Mouse (Mus musculus): ENCODE measurements around the gene Sh3gl2. TPM values are rescaled to one million over a fixed set of nuclear protein-coding genes. Genes with fewer than 3 reads are reported as not detected.

Gene Sh3gl2
- total RNA-seq, 2 experiments from 2014 or later = 247 to 282 TPM

DNA sequence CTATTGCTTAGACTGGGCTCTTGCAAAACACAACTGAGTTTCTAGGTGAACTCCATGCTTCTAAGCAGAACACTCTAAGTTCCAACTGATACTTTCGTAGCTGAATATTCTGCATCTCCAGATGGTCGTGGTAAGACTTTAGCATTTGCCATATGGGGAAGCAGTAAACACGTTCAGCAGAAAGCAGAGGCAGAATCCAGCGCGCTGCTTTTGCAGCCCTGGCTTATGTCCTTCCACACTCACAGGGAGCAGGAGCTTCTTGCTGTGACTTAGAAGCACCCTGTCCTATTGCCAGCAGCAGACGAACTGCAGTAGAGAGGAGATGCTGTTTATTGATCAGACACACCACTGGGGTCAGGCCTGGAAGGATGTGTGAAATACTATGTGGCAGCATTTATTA is 120.5 kb downstream of the Sh3gl2 start:
- intact Hi-C loops (cut with DNase I) = loop anchor here (5.0 kb wide), 3 partner anchors 37 to 148 kb away; partner anchors contain the start of gene Sh3gl2
- H3K27ac ChIP-seq = peak overlapping the region; percentile 84

DNA sequence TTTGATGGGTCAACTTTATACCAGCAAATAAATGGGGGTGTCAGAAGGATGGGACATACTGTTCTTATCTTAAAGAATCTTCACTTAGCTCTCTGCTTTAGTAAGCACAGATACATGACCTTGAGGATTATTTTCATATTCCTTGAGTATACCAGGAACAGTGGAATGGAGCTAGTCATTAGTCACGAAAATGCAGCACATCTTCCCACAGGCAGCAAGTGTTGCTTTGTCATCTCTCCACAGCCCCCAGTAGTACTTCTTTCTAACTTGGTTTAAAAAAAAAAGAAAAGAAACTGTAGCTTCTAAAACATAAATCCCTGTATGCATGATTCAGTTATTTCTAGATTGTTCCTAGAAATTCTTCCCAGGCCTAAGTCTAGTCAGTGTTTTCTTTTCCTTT is 121.1 kb downstream of the Sh3gl2 start:
- TF ChIP-seq CTCF (IDR thresholded peaks at IDR 0.05) = no peak
- Histone ChIP-seq H3K4me3 (no peak overlapping the region), H3K27ac (peak overlapping the region; percentile 84)
- intact Hi-C loops (cut with DNase I) = loop anchor here (5.0 kb wide), 3 partner anchors 36 to 149 kb away; partner anchors contain the start of gene Sh3gl2
- DNase-seq (ENCODE audit: extremely low spot score in 1 of 2, low spot score in 2 of 2) = no peak

More for the DNA sequence above, 120.5 kb downstream of the Sh3gl2 start:
- TF ChIP-seq CTCF (IDR thresholded peaks at IDR 0.05) = no peak
- peak; percentile 47 to 62 for DNase-seq (ENCODE audit: extremely low spot score in 1 of 2, low spot score in 2 of 2)
- H3K4me3 ChIP-seq = no peak overlapping the region

DNA sequence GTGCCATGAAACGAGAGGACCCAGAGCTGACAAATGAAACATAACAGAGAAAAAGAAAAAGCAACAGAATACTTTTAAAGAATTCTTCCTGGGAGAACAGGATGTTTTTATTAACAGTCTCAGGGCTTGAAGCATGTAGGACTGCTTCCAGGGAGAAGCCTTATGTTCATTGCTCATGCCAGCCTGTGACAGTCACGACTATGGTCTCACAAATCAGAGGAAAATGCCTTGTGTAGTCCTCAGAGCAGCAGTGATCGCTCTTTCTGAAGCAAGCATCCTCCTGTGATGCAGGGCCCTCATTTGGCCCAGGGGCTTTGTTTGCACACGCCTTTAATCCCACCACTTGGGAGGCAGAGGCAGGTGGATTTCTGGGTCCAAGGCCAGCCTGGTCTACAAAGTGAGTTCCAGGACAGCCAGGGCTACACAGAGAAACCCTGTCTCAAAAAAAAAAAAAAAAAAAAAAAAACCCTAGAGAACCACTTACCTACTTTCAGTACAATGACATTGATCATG is 129.8 kb downstream of the Sh3gl2 start:
- no peak overlapping the region for H3K4me3 ChIP-seq
- no peak for DNase-seq (ENCODE audit: extremely low spot score in 1 of 2, low spot score in 2 of 2)
- TF ChIP-seq CTCF (IDR thresholded peaks at IDR 0.05) = no peak
- intact Hi-C loops (cut with DNase I) = no loop called here
- peak overlapping the region; percentile 84 for H3K27ac ChIP-seq

DNA sequence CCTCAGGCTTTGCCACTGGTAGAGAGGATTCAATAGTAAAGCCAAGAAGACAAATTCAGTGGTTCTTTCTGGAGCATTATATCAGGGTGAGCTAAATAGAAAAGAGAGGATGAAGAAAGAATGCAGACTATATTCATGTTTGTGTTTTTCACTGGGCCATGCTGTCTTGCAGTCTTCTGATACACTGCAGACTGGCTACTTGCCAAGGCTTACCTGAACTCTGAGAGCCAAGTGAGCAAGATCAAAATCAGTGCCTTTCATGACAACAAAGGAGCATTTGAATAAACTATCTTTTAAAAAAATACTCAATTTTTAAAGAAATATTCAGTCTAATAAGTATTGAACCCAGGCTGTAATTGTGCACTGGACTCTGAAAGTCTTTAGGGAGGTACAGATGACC is 131.4 kb downstream of the Sh3gl2 start:
- Histone ChIP-seq H3K27ac (peak overlapping the region; percentile 63), H3K4me3 (no peak overlapping the region)
- TF ChIP-seq CTCF (IDR thresholded peaks at IDR 0.05) = no peak
- intact Hi-C loops (cut with DNase I) = no loop called here
- DNase-seq (ENCODE audit: extremely low spot score in 1 of 2, low spot score in 2 of 2) = no peak

DNA sequence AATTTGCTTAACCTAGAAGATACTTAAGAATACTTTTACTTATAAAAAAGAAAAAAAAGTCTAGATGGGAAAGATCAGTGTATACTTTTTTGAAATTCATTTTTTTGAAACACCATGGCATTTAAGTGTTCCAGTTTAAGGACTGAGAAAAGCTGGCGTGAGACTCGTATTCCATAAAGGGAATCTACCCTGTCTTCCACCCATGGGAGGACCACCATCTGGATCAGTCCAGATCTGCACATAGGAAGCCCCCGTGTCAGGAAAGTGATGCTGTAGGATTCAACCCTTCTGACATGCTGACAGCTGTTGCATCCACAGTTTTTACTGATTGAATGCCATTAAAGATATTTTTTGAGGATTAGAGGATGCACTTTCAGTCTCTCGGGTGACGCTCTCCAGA is 134.2 kb downstream of the Sh3gl2 start:
- H3K27ac ChIP-seq = peak overlapping the region; percentile 70
- intact Hi-C loops (cut with DNase I) = no loop called here

DNA sequence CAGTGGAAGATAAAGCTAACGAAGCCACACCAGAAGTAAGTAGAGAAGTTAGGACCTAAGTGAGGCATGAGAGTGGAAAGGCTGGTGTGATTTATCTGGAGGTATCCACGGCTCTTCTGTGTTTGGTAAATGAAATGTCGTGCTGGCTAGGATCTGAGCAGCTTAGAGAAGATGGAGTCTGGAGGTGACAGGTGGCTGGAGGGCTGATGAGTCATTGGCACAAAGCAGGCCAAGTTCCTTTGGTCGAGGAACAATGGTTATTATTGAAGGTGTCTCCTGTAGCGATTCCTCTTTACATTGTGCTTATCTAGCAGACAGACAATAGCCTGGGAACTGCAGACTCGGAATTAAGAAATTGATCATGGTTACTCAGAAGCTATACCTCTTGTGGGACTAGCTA is 135.8 kb downstream of the Sh3gl2 start:
- intact Hi-C loops (cut with DNase I) = no loop called here
- H3K4me3 ChIP-seq = no peak overlapping the region
- DNase-seq (ENCODE audit: extremely low spot score in 1 of 2, low spot score in 2 of 2) = no peak
- no peak overlapping the region; the same call in 1 of the 2 replicates for H3K27ac ChIP-seq
- TF ChIP-seq CTCF (IDR thresholded peaks at IDR 0.05) = no peak

More for the DNA sequence above, 134.2 kb downstream of the Sh3gl2 start:
- H3K4me3 ChIP-seq = no peak overlapping the region
- TF ChIP-seq CTCF (IDR thresholded peaks at IDR 0.05) = no peak
- no peak for DNase-seq (ENCODE audit: extremely low spot score in 1 of 2, low spot score in 2 of 2)

DNA sequence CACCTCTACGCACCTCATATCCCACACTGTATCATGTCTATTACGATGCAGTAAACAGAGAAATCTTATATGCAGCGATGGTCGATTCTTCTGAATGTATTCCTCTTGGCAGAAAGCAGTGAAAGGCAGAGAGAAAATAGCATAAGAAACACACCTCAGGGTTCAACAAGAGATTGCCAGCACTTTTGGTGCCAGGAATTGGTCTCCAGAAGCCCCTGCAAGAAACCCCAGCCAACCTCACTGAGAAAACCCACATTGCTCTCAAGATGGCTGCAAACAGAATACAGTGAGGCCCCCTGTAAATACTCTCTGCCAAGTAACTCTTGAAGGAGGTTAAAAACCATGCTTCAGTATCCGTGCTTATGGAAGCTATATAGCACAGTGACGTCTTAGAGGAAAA is 141.0 kb downstream of the Sh3gl2 start:
- no peak for DNase-seq (ENCODE audit: extremely low spot score in 1 of 2, low spot score in 2 of 2)
- Histone ChIP-seq H3K4me3 (no peak overlapping the region), H3K27ac (no peak overlapping the region)
- no peak for TF ChIP-seq CTCF (IDR thresholded peaks at IDR 0.05)
- intact Hi-C loops (cut with DNase I) = no loop called here

DNA sequence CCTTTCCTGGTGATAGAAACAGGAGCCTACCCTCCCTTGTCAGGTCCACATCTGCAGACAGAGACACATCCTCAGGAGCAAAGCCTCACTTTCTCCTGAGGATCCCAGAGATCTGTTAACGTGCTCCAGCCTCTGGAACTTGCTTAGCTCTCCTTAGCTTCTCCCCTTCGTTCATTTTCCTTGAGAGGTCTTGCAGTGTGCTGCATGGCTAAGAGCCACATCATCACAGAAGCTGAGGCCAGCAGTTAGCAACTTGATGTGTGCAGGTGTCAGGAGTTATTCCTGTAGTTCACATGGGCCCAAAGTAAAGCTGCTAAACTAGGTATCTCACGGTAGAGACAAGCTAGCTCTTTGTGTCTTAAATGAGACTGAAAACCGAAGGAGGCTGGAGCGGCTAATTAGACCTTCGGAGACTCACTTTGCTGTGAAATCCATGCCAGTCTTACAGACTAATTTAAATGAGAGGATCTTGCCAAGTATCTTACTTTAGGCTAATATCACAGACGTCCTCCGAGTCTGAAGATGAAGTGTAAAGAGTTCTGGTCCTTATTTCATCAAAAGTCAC is 143.2 kb downstream of the Sh3gl2 start:
- H3K4me3 ChIP-seq = no peak overlapping the region
- TF ChIP-seq CTCF (IDR thresholded peaks at IDR 0.05) = no peak
- intact Hi-C loops (cut with DNase I) = no loop called here
- no peak for DNase-seq (ENCODE audit: extremely low spot score in 1 of 2, low spot score in 2 of 2)
- peak overlapping the region; percentile 56; the same call in 1 of the 2 replicates for H3K27ac ChIP-seq

DNA sequence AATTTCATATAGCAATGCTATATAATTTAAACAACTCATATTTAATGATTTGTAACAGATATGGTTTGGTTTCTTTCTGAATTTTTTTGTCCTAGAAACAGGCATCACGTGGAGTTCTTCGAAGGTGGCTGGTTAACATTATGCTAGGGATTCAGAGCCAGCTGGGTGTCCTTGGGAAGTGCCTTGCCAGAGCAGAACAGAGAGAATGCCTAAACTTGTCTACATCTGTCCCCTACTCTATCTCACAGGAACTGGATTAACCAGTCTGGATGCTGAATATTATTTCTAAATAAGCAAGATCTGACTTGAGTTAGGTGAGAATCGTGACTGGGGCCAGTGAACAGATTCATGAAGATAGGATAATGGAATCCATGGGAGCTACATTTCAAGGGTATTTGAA is 157.7 kb downstream of the Sh3gl2 start:
- peak overlapping the region; percentile 19; the same call in 1 of the 2 replicates for H3K27ac ChIP-seq
- no peak for TF ChIP-seq CTCF (IDR thresholded peaks at IDR 0.05)
- intact Hi-C loops (cut with DNase I) = loop anchor here (5.0 kb wide), 1 partner anchor 35 kb away; no protein-coding TSS in a partner anchor
- H3K4me3 ChIP-seq = no peak overlapping the region
- DNase-seq (ENCODE audit: extremely low spot score in 1 of 2, low spot score in 2 of 2) = no peak

DNA sequence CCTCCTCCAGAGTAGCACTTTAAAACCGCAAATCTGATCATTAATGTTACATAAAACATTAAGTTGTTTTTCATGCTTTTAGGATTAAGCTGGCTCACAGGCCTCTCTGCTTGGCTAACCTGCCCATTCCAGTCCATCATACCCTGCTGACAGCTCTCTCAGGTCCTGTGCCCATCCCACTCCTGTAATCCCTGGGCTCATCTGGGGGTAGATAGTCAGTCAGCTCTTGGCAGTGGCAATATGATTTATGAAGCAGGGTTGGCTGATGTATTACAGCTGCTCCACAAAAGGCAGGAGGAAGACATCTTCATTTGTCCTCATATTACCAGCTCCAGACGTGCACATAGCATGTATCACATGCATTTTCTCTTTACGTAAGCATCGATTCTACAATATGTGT is 158.3 kb downstream of the Sh3gl2 start:
- TF ChIP-seq CTCF (IDR thresholded peaks at IDR 0.05) = no peak
- Histone ChIP-seq H3K4me3 (no peak overlapping the region), H3K27ac (peak overlapping the region; percentile 19; the same call in 1 of the 2 replicates)
- intact Hi-C loops (cut with DNase I) = loop anchor here (5.0 kb wide), 1 partner anchor 36 kb away; no protein-coding TSS in a partner anchor
- no peak for DNase-seq (ENCODE audit: extremely low spot score in 1 of 2, low spot score in 2 of 2)

DNA sequence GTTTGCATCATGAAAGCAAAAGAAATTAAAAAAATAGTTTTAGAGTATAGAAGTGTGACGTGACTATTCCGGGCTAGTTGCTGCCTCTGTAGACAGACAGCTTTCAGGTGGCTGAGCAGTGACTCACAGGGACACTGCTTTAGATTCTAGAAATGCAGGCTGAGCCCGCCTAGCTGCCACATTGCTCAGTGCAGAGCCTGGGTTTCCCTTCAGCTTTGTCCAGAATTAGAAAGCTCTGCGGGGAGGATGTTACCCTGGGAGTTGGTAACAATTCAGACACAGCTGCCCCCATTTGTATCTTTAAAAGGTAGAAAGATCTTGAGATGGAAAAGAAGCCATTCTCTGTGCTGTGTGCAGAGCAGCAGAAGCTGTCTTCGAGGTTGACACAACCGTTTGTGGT is 166.1 kb downstream of the Sh3gl2 start:
- intact Hi-C loops (cut with DNase I) = no loop called here
- H3K4me3 ChIP-seq = no peak overlapping the region
- DNase-seq (ENCODE audit: extremely low spot score in 1 of 2, low spot score in 2 of 2) = peak; percentile 60 to 67
- peak; percentile 62 for TF ChIP-seq CTCF (IDR thresholded peaks at IDR 0.05)
- H3K27ac ChIP-seq = peak overlapping the region; percentile 82

DNA sequence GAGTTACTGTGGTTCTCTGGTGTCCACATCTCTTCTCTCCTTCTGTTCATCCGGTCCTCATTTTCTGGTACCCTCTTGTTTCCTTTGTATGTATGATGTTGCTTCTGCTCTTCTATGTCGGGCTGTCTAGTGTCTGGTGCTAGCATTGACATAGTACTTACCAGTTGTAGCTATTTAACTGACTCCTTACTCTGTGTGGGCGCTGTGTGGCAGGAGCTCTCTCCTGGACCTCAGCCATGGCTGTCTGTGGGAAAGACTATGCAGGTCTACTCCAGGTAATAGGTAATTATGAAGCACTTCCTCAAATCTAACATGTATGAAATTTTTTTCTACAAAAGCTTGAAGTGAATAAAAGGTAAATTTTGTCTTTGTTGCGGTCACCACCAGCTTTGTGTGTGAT is 169.9 kb downstream of the Sh3gl2 start:
- Histone ChIP-seq H3K27ac (no peak overlapping the region), H3K4me3 (no peak overlapping the region)
- TF ChIP-seq CTCF (IDR thresholded peaks at IDR 0.05) = no peak
- intact Hi-C loops (cut with DNase I) = loop anchor here (5.0 kb wide), 1 partner anchor 168 kb away; the partner anchor contains the start of gene Sh3gl2
- DNase-seq (ENCODE audit: extremely low spot score in 1 of 2, low spot score in 2 of 2) = no peak

DNA sequence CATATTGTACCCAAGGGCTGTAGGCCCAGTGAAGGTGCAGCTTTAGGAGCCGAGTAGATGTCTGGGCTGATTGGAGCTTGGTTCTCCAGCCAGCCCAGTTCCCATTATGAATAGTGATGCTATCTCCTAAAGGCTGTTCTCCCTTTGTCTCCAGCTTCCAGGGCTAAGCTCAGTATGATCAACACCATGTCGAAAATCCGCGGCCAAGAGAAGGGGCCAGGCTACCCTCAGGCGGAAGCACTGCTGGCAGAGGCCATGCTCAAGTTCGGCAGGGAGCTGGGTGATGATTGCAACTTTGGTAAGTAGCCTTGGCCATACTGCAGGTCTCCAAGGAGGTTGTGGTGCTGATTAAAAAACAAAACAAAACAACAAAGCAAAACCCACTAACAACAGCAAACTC is 171.3 kb downstream of the Sh3gl2 start:
- TF ChIP-seq CTCF (IDR thresholded peaks at IDR 0.05) = no peak
- intact Hi-C loops (cut with DNase I) = loop anchor here (5.0 kb wide), 1 partner anchor 169 kb away; the partner anchor contains the start of gene Sh3gl2
- Histone ChIP-seq H3K4me3 (no peak overlapping the region), H3K27ac (no peak overlapping the region)
- DNase-seq (ENCODE audit: extremely low spot score in 1 of 2, low spot score in 2 of 2) = no peak
